Mouse (Mus musculus): ENCODE measurements around the gene Atg9b. TPM values are rescaled to one million over a fixed set of nuclear protein-coding genes. Genes with fewer than 3 reads are reported as not detected.
"Not testable (repeated sequence)": the region's sequence is repeated elsewhere in the genome, so short reads cannot be mapped to it uniquely, and the experiment has no call there.

Atg9b gene
- total RNA-seq, 2 experiments from 2014 or later: 2.1 to 3.4 TPM

DNA sequence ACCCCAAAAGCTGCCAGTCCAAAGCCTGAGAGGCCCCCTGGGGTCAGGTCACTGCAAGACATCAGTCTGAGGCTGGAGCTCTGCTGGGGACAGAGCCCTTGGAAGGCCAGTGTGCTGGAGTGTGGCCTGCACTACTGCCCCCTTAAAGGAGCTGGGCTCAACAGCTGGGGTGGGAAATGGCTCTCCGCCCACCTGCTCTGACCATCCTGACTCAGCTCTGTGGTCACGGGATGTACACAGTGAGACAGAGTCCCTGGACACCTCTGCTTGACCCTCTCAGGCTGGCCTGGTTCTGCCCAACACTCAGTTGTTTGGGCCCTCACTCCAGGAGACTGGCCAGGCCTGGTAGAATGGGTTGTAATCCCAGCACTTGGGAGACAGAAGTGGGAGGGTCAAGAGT lies 17.5 kb upstream of the Atg9b start:
- intact Hi-C loops (cut with DNase I): no loop called here

GRCm38 (mm10) chr5:24408651-24409050 lies 16.7 kb upstream of the Atg9b start:
- intact Hi-C loops (cut with DNase I): no loop called here
- DNase-seq (ENCODE audit: low spot score in 2 of 2): no peak

More for the DNA sequence above, 17.5 kb upstream of the Atg9b start:
- DNase-seq (ENCODE audit: low spot score in 2 of 2): no peak

DNA sequence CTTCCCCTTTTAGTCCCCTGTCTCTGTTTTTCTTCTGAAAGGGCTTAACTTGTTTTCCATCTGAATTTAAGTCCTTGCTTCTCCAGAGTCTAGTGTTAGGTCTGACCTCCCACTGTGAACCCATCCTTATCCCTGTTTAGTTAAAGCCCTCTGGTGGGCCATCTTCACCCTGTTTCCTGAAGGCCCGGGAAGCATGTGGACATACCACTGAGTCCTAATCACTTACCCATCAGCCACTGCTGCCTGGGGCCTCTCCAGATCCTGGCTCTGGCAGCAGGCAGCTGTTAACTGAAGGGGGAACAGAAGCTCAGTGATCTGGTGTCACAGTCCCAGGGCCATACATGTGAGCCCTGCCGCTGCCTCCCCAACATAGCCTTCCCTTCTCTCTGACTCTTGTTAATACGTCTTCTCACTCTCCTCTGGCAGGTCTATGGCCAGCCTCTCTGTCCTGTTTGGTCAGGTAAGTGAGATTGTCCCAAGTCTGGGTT lies 13.5 kb upstream of the Atg9b start:
- no peak for DNase-seq (ENCODE audit: low spot score in 2 of 2)
- intact Hi-C loops (cut with DNase I): no loop called here

- intact Hi-C loops (cut with DNase I): no loop called here
- no peak for DNase-seq (ENCODE audit: low spot score in 2 of 2)
These were observed 12.8 kb upstream of the Atg9b start for GRCm38 (mm10) chr5:24404594-24405360.

DNA sequence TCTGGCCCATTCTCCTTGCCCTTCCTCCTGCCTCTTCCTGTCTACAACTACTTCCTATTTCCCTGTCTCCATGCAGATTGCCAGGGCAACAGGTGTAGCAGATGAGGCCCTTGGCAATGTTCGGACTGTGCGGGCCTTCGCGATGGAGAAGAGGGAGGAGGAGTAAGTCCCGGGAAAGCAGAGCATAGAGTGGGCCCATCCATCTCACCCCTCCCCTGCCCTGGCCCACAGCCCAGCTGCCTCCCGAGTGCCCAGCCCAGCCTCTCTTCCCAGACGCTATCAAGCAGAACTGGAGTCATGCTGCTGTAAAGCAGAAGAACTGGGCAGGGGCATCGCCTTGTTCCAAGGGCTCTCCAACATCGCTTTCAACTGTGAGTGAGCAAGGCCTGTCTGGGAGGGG lies 10.0 kb upstream of the Atg9b start:
- intact Hi-C loops (cut with DNase I): no loop called here
- no peak for DNase-seq (ENCODE audit: low spot score in 2 of 2)

DNA sequence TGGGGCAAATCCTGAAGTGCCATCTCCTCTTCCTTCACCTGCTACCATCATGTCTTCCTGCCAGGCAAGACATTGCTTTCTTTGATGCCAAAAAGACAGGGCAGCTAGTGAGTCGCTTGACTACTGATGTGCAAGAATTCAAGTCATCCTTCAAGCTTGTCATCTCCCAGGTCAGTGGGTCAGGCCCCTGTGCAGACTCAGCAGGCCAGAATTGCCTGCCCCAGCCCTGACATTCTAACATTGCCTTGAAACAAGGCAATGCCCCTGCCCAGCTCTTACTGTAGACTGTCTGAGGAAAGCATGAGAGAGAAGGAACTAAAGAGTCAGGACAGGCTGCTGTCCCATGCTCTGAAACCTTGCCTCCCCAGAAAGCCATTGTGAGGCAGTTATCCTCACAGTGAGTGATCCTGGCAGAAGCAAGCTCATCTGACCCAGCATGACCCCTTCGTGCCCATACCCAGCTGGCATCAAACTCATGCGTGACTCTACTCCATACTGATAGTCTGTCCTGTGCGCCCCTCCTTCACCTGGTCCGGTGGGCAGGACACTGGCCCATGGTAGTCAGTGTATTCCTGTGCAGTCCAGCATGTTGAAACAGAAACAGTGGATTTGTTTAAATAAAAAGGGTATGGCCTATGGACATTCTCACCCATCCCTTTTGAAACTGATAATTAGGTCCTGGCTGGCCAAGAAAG lies 9.1 kb upstream of the Atg9b start:
- no peak for DNase-seq (ENCODE audit: low spot score in 2 of 2)
- intact Hi-C loops (cut with DNase I): no loop called here

DNA sequence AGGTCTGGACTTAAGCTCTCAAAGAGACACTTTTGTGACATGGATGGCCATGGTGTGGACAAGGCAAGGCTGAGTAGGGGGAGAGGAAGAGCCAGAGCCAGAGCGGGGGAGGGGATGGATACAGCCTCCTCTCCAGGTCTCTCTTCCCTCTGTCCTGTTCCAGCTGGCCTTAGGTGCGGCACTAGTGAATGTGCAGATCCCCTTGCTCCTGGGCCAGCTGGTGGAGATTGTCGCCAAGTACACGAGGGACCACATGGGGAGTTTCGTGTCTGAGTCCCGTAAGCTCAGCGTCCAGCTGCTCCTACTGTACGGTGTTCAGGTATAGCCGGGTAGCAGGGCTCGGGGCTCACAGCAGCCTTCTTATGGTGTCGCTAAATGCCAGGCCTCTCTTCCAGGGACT lies 8.4 kb upstream of the Atg9b start:
- intact Hi-C loops (cut with DNase I): no loop called here
- no peak for DNase-seq (ENCODE audit: low spot score in 2 of 2)

- no peak for DNase-seq (ENCODE audit: low spot score in 2 of 2)
- intact Hi-C loops (cut with DNase I): no loop called here
These were observed 7.7 kb upstream of the Atg9b start for GRCm38 (mm10) chr5:24399686-24400085.

DNA sequence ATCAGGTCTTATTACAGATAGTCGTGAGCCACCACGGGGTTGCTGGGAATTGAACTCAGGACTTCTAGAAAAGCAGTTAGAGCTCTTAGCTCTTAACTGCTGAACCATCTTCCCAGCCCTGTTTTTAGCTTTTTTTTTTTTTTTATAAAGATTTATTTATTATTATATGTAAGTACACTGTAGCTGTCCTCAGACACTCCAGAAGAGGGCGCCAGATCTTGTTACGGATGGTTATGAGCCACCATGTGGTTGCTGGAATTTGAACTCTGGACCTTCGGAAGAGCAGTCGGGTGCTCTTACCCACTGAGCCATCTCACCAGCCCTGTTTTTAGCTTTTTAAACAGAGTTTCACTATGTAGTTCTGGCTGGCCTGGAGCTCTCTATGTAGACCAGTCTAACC lies 4.3 kb upstream of the Atg9b start:
- intact Hi-C loops (cut with DNase I); DNase-seq (ENCODE audit: low spot score in 2 of 2): not testable (repeated sequence)

- intact Hi-C loops (cut with DNase I): no loop called here
- DNase-seq (ENCODE audit: low spot score in 2 of 2): peak; percentile 95 to 98
These were observed 2.4 kb upstream of the Atg9b start for GRCm38 (mm10) chr5:24394165-24394894.

GRCm38 (mm10) chr5:24393392-24393997 lies 1.6 kb upstream of the Atg9b start, which contains the start of gene Abcb8:
Abcb8 (plus strand) TSS chr5:24393663.
- DNase-seq (ENCODE audit: low spot score in 2 of 2): peak; percentile 90 to 91
- intact Hi-C loops (cut with DNase I): no loop called here

DNA sequence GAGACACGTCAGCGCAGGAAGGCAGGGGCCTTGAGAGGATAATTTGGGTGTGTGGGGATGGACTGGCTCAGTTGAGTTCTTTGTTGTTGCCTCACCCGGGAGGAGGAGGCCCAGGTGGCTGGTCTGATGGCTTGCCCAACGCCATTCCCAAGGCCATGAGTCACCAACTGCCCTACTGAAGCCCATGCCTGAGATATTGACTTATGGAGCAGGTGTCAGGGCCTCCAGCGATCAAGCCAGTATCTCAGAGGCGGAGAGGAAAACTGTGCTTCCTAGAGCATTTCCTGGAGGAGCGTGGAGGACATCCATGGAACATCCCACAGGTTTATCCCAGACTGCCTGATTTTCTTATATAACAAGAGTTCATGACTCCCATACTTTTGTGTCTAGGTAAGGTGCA lies 781 bp upstream of the Atg9b start:
- intact Hi-C loops (cut with DNase I): no loop called here
- no peak for DNase-seq (ENCODE audit: low spot score in 2 of 2)

DNA sequence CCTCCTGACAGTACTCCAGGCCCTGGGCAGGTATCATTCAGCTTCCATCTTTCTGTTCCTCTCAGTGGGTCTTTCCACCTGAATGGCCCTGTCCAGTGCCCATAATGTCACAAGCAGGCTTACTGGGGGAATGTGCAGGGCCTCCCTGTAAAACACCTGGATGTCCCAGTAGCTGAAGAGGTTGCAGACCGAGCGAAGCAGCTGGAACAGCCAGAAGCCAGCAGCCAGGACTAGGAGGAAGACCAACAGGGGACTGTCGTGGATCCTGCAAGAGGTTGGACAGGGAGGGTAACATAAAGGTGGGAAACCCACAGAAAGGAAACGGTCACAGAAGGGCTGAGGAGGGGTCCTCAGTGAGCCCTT lies 2.3 kb downstream of the Atg9b start:
- no peak for DNase-seq (ENCODE audit: low spot score in 2 of 2)
- intact Hi-C loops (cut with DNase I): no loop called here

- intact Hi-C loops (cut with DNase I): no loop called here
- DNase-seq (ENCODE audit: low spot score in 2 of 2): no peak
These were observed 2.8 kb downstream of the Atg9b start for GRCm38 (mm10) chr5:24389011-24389657.

GRCm38 (mm10) chr5:24388246-24388915 lies 3.6 kb downstream of the Atg9b start:
- intact Hi-C loops (cut with DNase I): no loop called here
- DNase-seq (ENCODE audit: low spot score in 2 of 2): no peak

- peak; percentile 71 to 77 for DNase-seq (ENCODE audit: low spot score in 2 of 2)
These were observed 4.4 kb downstream of the Atg9b start for GRCm38 (mm10) chr5:24387264-24388241.

GRCm38 (mm10) chr5:24385887-24386550 lies 5.9 kb downstream of the Atg9b start:
- intact Hi-C loops (cut with DNase I): no loop called here
- no peak for DNase-seq (ENCODE audit: low spot score in 2 of 2)

More at GRCm38 (mm10) chr5:24387264-24388241, 4.4 kb downstream of the Atg9b start:
- intact Hi-C loops (cut with DNase I): no loop called here

Measured in left cerebral cortex, postnatal 14 days (tissue).